Mouse (Mus musculus) cortical plate, adult 2 months (tissue): Measurements from ENCODE around the gene Plek.

Experiments
- CTCF ChIP-seq: fragments of 200-500 bp; IDR thresholded peaks from 2 replicates; pipeline ENCODE4 v1.5.1; 2011; ENCODE audit warnings: mild to moderate bottlenecking, control low read depth, low read length; ENCODE audit not compliant: insufficient read depth; ENCODE audit errors: extremely low read depth
- POLR2A ChIP-seq: fragments of 200-500 bp; IDR thresholded peaks from 2 replicates; pipeline ENCODE4 v1.6.1; 2011; ENCODE audit warnings: mild to moderate bottlenecking, low read length, control low read depth; ENCODE audit not compliant: insufficient read depth; ENCODE audit errors: extremely low read depth

- TF ChIP-seq CTCF (no peak), POLR2A (no peak)
Measured at GRCm38 (mm10) chr11:17004899-17005846, 47.0 kb downstream of the Plek start.
